Mouse (Mus musculus): ENCODE measurements around the gene Ccdc136. TPM values are rescaled to one million over a fixed set of nuclear protein-coding genes. Genes with fewer than 3 reads are reported as not detected.

The Ccdc136 gene
- polyA plus RNA-seq, 2 experiments: 0.17 to 0.27 TPM

- H3K4me3 ChIP-seq (ENCODE audit: insufficient read depth in 1 of 2, low read depth in 2 of 2, low read length in 2 of 2): no peak overlapping the region
- H3K4me2 ChIP-seq (ENCODE audit: low read depth): no peak overlapping the region
- TF ChIP-seq EP300 (IDR thresholded peaks at IDR 0.05; ENCODE audit: low read depth): no peak
- TF ChIP-seq CTCF (IDR thresholded peaks at IDR 0.05; ENCODE audit: low read depth): no peak
- H3K36me3 ChIP-seq (replicated peaks; ENCODE audit: control insufficient read depth, insufficient read depth, low read depth): peaks cover 7% of the 10 kb centered on the region
- H3K4me1 ChIP-seq (replicated peaks; ENCODE audit: control insufficient read depth in 2 of 2, insufficient read depth in 2 of 2, low read length in 1 of 2): no peaks in the 10 kb centered on the region
- H3K9me3 ChIP-seq (ENCODE audit: control insufficient read depth, low read length): no peaks in the 10 kb centered on the region
- ATAC-seq (ENCODE audit: insufficient read depth) (no peak), DNase-seq (ENCODE audit: low read depth in 3 of 3, low spot score in 3 of 3) (no peak)
- H3K27ac ChIP-seq: no peak overlapping the region
- no peaks in the 10 kb centered on the region for H3K27me3 ChIP-seq (ENCODE audit: control insufficient read depth, insufficient read depth, low read length)
- 71% methylated on average over 3 of the region's 3 CpGs for WGBS (ENCODE audit: insufficient replicate concordance)
- no peak overlapping the region for H3K9ac ChIP-seq (replicated peaks)
Measured at GRCm38 (mm10) chr6:29363129-29363515, 33.0 kb upstream of the Ccdc136 start.

GRCm38 (mm10) chr6:29365277-29365676 is 30.8 kb upstream of the Ccdc136 start:
- DNase-seq (ENCODE audit: low read depth in 3 of 3, low spot score in 3 of 3) (no peak), ATAC-seq (ENCODE audit: insufficient read depth) (no peak)
- no peaks in the 10 kb centered on the region for H3K4me1 ChIP-seq (replicated peaks; ENCODE audit: control insufficient read depth in 2 of 2, insufficient read depth in 2 of 2, low read length in 1 of 2)
- 81% methylated on average over 1 of the region's 1 CpGs for WGBS (ENCODE audit: insufficient replicate concordance)
- H3K27me3 ChIP-seq (ENCODE audit: control insufficient read depth, insufficient read depth, low read length): no peaks in the 10 kb centered on the region
- H3K4me3 ChIP-seq (ENCODE audit: insufficient read depth in 1 of 2, low read depth in 2 of 2, low read length in 2 of 2): no peak overlapping the region
- no peak overlapping the region for H3K27ac ChIP-seq
- H3K9ac ChIP-seq (replicated peaks): no peak overlapping the region
- peaks cover 7% of the 10 kb centered on the region for H3K36me3 ChIP-seq (replicated peaks; ENCODE audit: control insufficient read depth, insufficient read depth, low read depth)
- no peaks in the 10 kb centered on the region for H3K9me3 ChIP-seq (ENCODE audit: control insufficient read depth, low read length)
- no peak for TF ChIP-seq CTCF (IDR thresholded peaks at IDR 0.05; ENCODE audit: low read depth)
- no peak for TF ChIP-seq EP300 (IDR thresholded peaks at IDR 0.05; ENCODE audit: low read depth)
- H3K4me2 ChIP-seq (ENCODE audit: low read depth): no peak overlapping the region

- Histone ChIP-seq H3K4me3 (ENCODE audit: insufficient read depth in 1 of 2, low read depth in 2 of 2, low read length in 2 of 2) (no peak overlapping the region), H3K4me2 (ENCODE audit: low read depth) (no peak overlapping the region), H3K9ac (replicated peaks) (no peak overlapping the region), H3K27me3 (ENCODE audit: control insufficient read depth, insufficient read depth, low read length) (no peaks in the 10 kb centered on the region), H3K4me1 (replicated peaks; ENCODE audit: control insufficient read depth in 2 of 2, insufficient read depth in 2 of 2, low read length in 1 of 2) (no peaks in the 10 kb centered on the region; a peak in 1 of 4 replicates), H3K36me3 (replicated peaks; ENCODE audit: control insufficient read depth, insufficient read depth, low read depth) (peaks cover 29% of the 10 kb centered on the region), H3K27ac (no peak overlapping the region), H3K9me3 (ENCODE audit: control insufficient read depth, low read length) (no peaks in the 10 kb centered on the region)
- ATAC-seq (ENCODE audit: insufficient read depth) (no peak), DNase-seq (ENCODE audit: low read depth in 3 of 3, low spot score in 3 of 3) (no peak)
- 63% methylated on average over 4 of the region's 4 CpGs for WGBS (ENCODE audit: insufficient replicate concordance)
- no peak for TF ChIP-seq EP300 (IDR thresholded peaks at IDR 0.05; ENCODE audit: low read depth)
- TF ChIP-seq CTCF (IDR thresholded peaks at IDR 0.05; ENCODE audit: low read depth): no peak
Measured at GRCm38 (mm10) chr6:29377386-29377785, 18.7 kb upstream of the Ccdc136 start.

- TF ChIP-seq CTCF (IDR thresholded peaks at IDR 0.05; ENCODE audit: low read depth): no peak
- no peak for TF ChIP-seq EP300 (IDR thresholded peaks at IDR 0.05; ENCODE audit: low read depth)
- no peak overlapping the region for H3K27ac ChIP-seq
Measured at GRCm38 (mm10) chr6:29378678-29379077, 17.4 kb upstream of the Ccdc136 start.

GRCm38 (mm10) chr6:29379954-29380353 is 16.2 kb upstream of the Ccdc136 start:
- no peak for DNase-seq (ENCODE audit: low read depth in 3 of 3, low spot score in 3 of 3)
- 0 out of 4 replicates have a peak, but pooled peaks cover 0 to 1% of the 10 kb centered on the region in 2 experiments for H3K4me1 ChIP-seq (replicated peaks; ENCODE audit: control insufficient read depth in 2 of 2, insufficient read depth in 2 of 2, low read length in 1 of 2)
- H3K27ac ChIP-seq: no peak overlapping the region
- H3K4me2 ChIP-seq (ENCODE audit: low read depth): no peak overlapping the region
- H3K9ac ChIP-seq (replicated peaks): no peak overlapping the region
- H3K9me3 ChIP-seq (ENCODE audit: control insufficient read depth, low read length): no peaks in the 10 kb centered on the region
- peaks cover 14% of the 10 kb centered on the region; the same call in 1 of the 2 replicates for H3K36me3 ChIP-seq (replicated peaks; ENCODE audit: control insufficient read depth, insufficient read depth, low read depth)
- H3K4me3 ChIP-seq (ENCODE audit: insufficient read depth in 1 of 2, low read depth in 2 of 2, low read length in 2 of 2): no peak overlapping the region
- no peak for ATAC-seq (ENCODE audit: insufficient read depth)
- TF ChIP-seq CTCF (IDR thresholded peaks at IDR 0.05; ENCODE audit: low read depth): no peak
- no peaks in the 10 kb centered on the region for H3K27me3 ChIP-seq (ENCODE audit: control insufficient read depth, insufficient read depth, low read length)
- 41% methylated on average over 6 of the region's 6 CpGs for WGBS (ENCODE audit: insufficient replicate concordance)

More at GRCm38 (mm10) chr6:29378678-29379077, 17.4 kb upstream of the Ccdc136 start:
- H3K27me3 ChIP-seq (ENCODE audit: control insufficient read depth, insufficient read depth, low read length): no peaks in the 10 kb centered on the region
- peaks cover 0 to 1% of the 10 kb centered on the region in 2 experiments; a peak in 1 of 4 replicates for H3K4me1 ChIP-seq (replicated peaks; ENCODE audit: control insufficient read depth in 2 of 2, insufficient read depth in 2 of 2, low read length in 1 of 2)
- no peak overlapping the region for H3K9ac ChIP-seq (replicated peaks)
- H3K9me3 ChIP-seq (ENCODE audit: control insufficient read depth, low read length): no peaks in the 10 kb centered on the region
- no peak overlapping the region for H3K4me3 ChIP-seq (ENCODE audit: insufficient read depth in 1 of 2, low read depth in 2 of 2, low read length in 2 of 2)
- peaks cover 22% of the 10 kb centered on the region for H3K36me3 ChIP-seq (replicated peaks; ENCODE audit: control insufficient read depth, insufficient read depth, low read depth)
- ATAC-seq (ENCODE audit: insufficient read depth): no peak
- H3K4me2 ChIP-seq (ENCODE audit: low read depth): no peak overlapping the region
- 80% methylated on average over 10 of the region's 10 CpGs for WGBS (ENCODE audit: insufficient replicate concordance)
- no peak for DNase-seq (ENCODE audit: low read depth in 3 of 3, low spot score in 3 of 3)

All from liver, embryonic 14.5 days (tissue).